Mouse (Mus musculus) thymus, adult 2 months (tissue): ENCODE data around the gene Aoc2. TPM values are rescaled to one million over a fixed set of nuclear protein-coding genes. Genes with fewer than 3 reads are reported as not detected.

Experiments
- DNase-seq: peaks from one replicate; pipeline ENCODE4 v3.0.0; 2021
- H3K27ac ChIP-seq: fragments of 200-500 bp; 2 replicates; pipeline ENCODE4 v1.5.1; 2012; ENCODE audit warnings: low read length, control low read depth; ENCODE audit not compliant: control insufficient read depth, insufficient read depth
- H3K27me3 ChIP-seq: fragments of 200-500 bp; 2 replicates; pipeline ENCODE4 v1.6.1; 2012; ENCODE audit warnings: mild to moderate bottlenecking, low read length, moderate library complexity, mixed read lengths; ENCODE audit not compliant: control insufficient read depth, insufficient read depth
- H3K36me3 ChIP-seq: fragments of 200-500 bp; 2 replicates; pipeline ENCODE4 v1.6.1; 2012; ENCODE audit warnings: mild to moderate bottlenecking, low read length, moderate library complexity; ENCODE audit not compliant: control insufficient read depth, insufficient read depth
- H3K4me1 ChIP-seq: fragments of 200-500 bp; replicated peaks from 2 replicates; pipeline ENCODE4 v1.6.1; 2012; ENCODE audit warnings: low read length; ENCODE audit not compliant: control insufficient read depth, insufficient read depth
- H3K4me3 ChIP-seq: fragments of 200-500 bp; 2 replicates; pipeline ENCODE4 v1.5.1; 2012; ENCODE audit warnings: mild to moderate bottlenecking, low read length, control low read depth, moderate library complexity; ENCODE audit not compliant: control insufficient read depth, insufficient read depth
- CTCF ChIP-seq: fragments of 200-500 bp; IDR thresholded peaks from 2 replicates; pipeline ENCODE4 v1.5.1; 2012; ENCODE audit warnings: mild to moderate bottlenecking, control low read depth, low read length, moderate library complexity, borderline replicate concordance; ENCODE audit not compliant: control insufficient read depth, poor library complexity, insufficient read depth; ENCODE audit errors: extremely low read depth
- POLR2A ChIP-seq: fragments of 200-500 bp; IDR thresholded peaks from 2 replicates; pipeline ENCODE4 v1.6.1; 2012; ENCODE audit warnings: mild to moderate bottlenecking, low read length, control low read depth, moderate library complexity; ENCODE audit not compliant: control insufficient read depth, poor library complexity, insufficient read depth; ENCODE audit errors: extremely low read depth
- WGBS: fragments of 180-500 bp; shearing (Covaris S2); methylation state at CpG from one replicate; pipeline ENCODE4 v1.1.7; 2018; 5-methylcytosine and 5-hydroxymethylcytosine counted together
- polyA plus RNA-seq: library from polyadenylated mRNA; depleted of rRNA; stranded (reverse); fragments of >200 nt; gene quantifications from 2 replicates; pipeline ENCODE4 v1.2.3, GENCODE M21; 2012

The Aoc2 gene
- polyA plus RNA-seq, 1 experiment, result 16.2 TPM

GRCm38 (mm10) chr11:101351721-101352111 is 26.9 kb downstream of the Aoc2 start:
- H3K4me1 ChIP-seq, result no peaks in the 10 kb centered on the region; the same call in 1 of the 2 replicates
- no peaks in the 10 kb centered on the region for H3K27me3 ChIP-seq
- no peak overlapping the region for H3K4me3 ChIP-seq
- no peak overlapping the region for H3K27ac ChIP-seq
- WGBS, result 79% methylated on average over 3 of the region's 3 CpGs
- no peak for DNase-seq
- TF ChIP-seq CTCF, result no peak
- TF ChIP-seq POLR2A, result no peak
- H3K36me3 ChIP-seq, result no peaks in the 10 kb centered on the region

GRCm38 (mm10) chr11:101353436-101353835 is 28.6 kb downstream of the Aoc2 start:
- Histone ChIP-seq H3K36me3 (no peaks in the 10 kb centered on the region), H3K27me3 (no peaks in the 10 kb centered on the region), H3K27ac (no peak overlapping the region), H3K4me1 (no peaks in the 10 kb centered on the region; the same call in 1 of the 2 replicates), H3K4me3 (no peak overlapping the region)
- WGBS, result 93% methylated on average over 12 of the region's 12 CpGs
- no peak for DNase-seq
- no peak for TF ChIP-seq POLR2A
- TF ChIP-seq CTCF, result no peak

GRCm38 (mm10) chr11:101354438-101355010 is 29.7 kb downstream of the Aoc2 start:
- H3K4me3 ChIP-seq, result no peak overlapping the region
- no peaks in the 10 kb centered on the region for H3K36me3 ChIP-seq
- peaks cover 2% of the 10 kb centered on the region for H3K4me1 ChIP-seq
- no peaks in the 10 kb centered on the region for H3K27me3 ChIP-seq
- TF ChIP-seq POLR2A (no peak), CTCF (no peak)
- WGBS, result 92% methylated on average over 5 of the region's 5 CpGs
- no peak overlapping the region for H3K27ac ChIP-seq
- no peak for DNase-seq

- H3K27me3 ChIP-seq, result no peaks in the 10 kb centered on the region
- WGBS, result 90% methylated on average over 2 of the region's 2 CpGs
- peaks cover 15% of the 10 kb centered on the region for H3K4me1 ChIP-seq
- no peak overlapping the region for H3K27ac ChIP-seq
- no peak for TF ChIP-seq CTCF
- no peak for TF ChIP-seq POLR2A
- H3K4me3 ChIP-seq, result no peak overlapping the region
- no peak for DNase-seq
- no peaks in the 10 kb centered on the region for H3K36me3 ChIP-seq
These were observed 31.1 kb downstream of the Aoc2 start for GRCm38 (mm10) chr11:101355916-101356315.

- no peaks in the 10 kb centered on the region for H3K27me3 ChIP-seq
- WGBS, result 31% methylated on average over 3 of the region's 3 CpGs
- H3K27ac ChIP-seq, result no peak overlapping the region
- no peak for DNase-seq
- no peaks in the 10 kb centered on the region for H3K36me3 ChIP-seq
- H3K4me3 ChIP-seq, result no peak overlapping the region
- H3K4me1 ChIP-seq, result peaks cover 28% of the 10 kb centered on the region
- TF ChIP-seq POLR2A (no peak), CTCF (no peak)
These were observed 32.8 kb downstream of the Aoc2 start for GRCm38 (mm10) chr11:101357505-101358182.

GRCm38 (mm10) chr11:101359776-101360175 is 34.9 kb downstream of the Aoc2 start:
- WGBS, result 87% methylated on average over 9 of the region's 9 CpGs
- peaks cover 32% of the 10 kb centered on the region for H3K4me1 ChIP-seq
- peak overlapping the region; percentile 94 for H3K27ac ChIP-seq
- no peaks in the 10 kb centered on the region for H3K36me3 ChIP-seq
- no peak for DNase-seq
- H3K27me3 ChIP-seq, result no peaks in the 10 kb centered on the region
- no peak overlapping the region for H3K4me3 ChIP-seq
- TF ChIP-seq CTCF (no peak), POLR2A (no peak)
